Mouse (Mus musculus): ENCODE results near the gene Pik3ap1. TPM values are rescaled to one million over a fixed set of nuclear protein-coding genes. Genes with fewer than 3 reads are reported as not detected.
"Not testable (repeated sequence)": the region's sequence is repeated elsewhere in the genome, so short reads cannot be mapped to it uniquely, and the experiment has no call there.

Gene Pik3ap1
- not detected for polyA plus RNA-seq (2012; fragmentation: generic; extraction: Trizol)

GRCm38 (mm10) chr19:41384922-41385508 lies at the start of gene Pik3ap1:
Gene Pik3ap1, minus strand, starts transcription at chr19:41385102.
- TF ChIP-seq MYOD1 (IDR thresholded peaks at IDR 0.05; ENCODE audit: control insufficient read depth in 1 of 3, insufficient read length in 2 of 3, low read depth in 2 of 3) (no peak), REST (IDR thresholded peaks at IDR 0.05; ENCODE audit: insufficient read depth, insufficient read length) (no peak), USF1 (IDR thresholded peaks at IDR 0.05; ENCODE audit: low read depth) (no peak), SRF (IDR thresholded peaks at IDR 0.05; ENCODE audit: control insufficient read depth, insufficient read length, low read depth) (no peak), CEBPB (IDR thresholded peaks at IDR 0.05; ENCODE audit: insufficient read depth, poor library complexity, severe bottlenecking) (no peak), POLR2AphosphoS2 (IDR thresholded peaks at IDR 0.05; ENCODE audit: insufficient read length, low read depth) (no peak), POLR2A (IDR thresholded peaks at IDR 0.05; ENCODE audit: insufficient read length, low read depth) (no peak), TCF3 (IDR thresholded peaks at IDR 0.05; ENCODE audit: insufficient read length, low read depth) (no peak), MAX (IDR thresholded peaks at IDR 0.05; ENCODE audit: low read depth) (no peak), MYOG (IDR thresholded peaks at IDR 0.05; ENCODE audit: control insufficient read depth in 1 of 3, insufficient read depth in 1 of 3, insufficient read length in 2 of 3, low read depth in 2 of 3) (no peak), E2F4 (IDR thresholded peaks at IDR 0.05; ENCODE audit: insufficient read depth) (no peak)
- Histone ChIP-seq H3K27me3 (ENCODE audit: control insufficient read depth, insufficient read depth, insufficient read length) (peaks cover 9% of the 10 kb centered on the region), H3K4me2 (ENCODE audit: low read depth) (no peak within 1 kb of the TSS), H3K79me2 (ENCODE audit: control insufficient read depth, insufficient read depth) (no peaks in the 10 kb centered on the region), H3K36me3 (ENCODE audit: control insufficient read depth, insufficient read depth) (no peaks in the 10 kb centered on the region), H3K4me3 (no peak within 1 kb of the TSS), H3ac (ENCODE audit: control insufficient read depth, insufficient read length) (no peak within 1 kb of the TSS)

- H3K4me3 ChIP-seq; H3K79me2 ChIP-seq (ENCODE audit: control insufficient read depth, insufficient read depth): not testable (repeated sequence)
These were observed 46.7 kb upstream of the Pik3ap1 start for GRCm38 (mm10) chr19:41431512-41432164.

GRCm38 (mm10) chr19:41425927-41426772 lies 41.2 kb upstream of the Pik3ap1 start:
- not testable (repeated sequence) for H3ac ChIP-seq (ENCODE audit: control insufficient read depth, insufficient read length); H3K4me2 ChIP-seq (ENCODE audit: low read depth); H3K4me3 ChIP-seq; H3K36me3 ChIP-seq (ENCODE audit: control insufficient read depth, insufficient read depth); H3K27me3 ChIP-seq (ENCODE audit: control insufficient read depth, insufficient read depth, insufficient read length); H3K79me2 ChIP-seq (ENCODE audit: control insufficient read depth, insufficient read depth)

More at GRCm38 (mm10) chr19:41431512-41432164, 46.7 kb upstream of the Pik3ap1 start:
- H3K36me3 ChIP-seq (ENCODE audit: control insufficient read depth, insufficient read depth); H3ac ChIP-seq (ENCODE audit: control insufficient read depth, insufficient read length); H3K27me3 ChIP-seq (ENCODE audit: control insufficient read depth, insufficient read depth, insufficient read length); H3K4me2 ChIP-seq (ENCODE audit: low read depth): not testable (repeated sequence)

DNA sequence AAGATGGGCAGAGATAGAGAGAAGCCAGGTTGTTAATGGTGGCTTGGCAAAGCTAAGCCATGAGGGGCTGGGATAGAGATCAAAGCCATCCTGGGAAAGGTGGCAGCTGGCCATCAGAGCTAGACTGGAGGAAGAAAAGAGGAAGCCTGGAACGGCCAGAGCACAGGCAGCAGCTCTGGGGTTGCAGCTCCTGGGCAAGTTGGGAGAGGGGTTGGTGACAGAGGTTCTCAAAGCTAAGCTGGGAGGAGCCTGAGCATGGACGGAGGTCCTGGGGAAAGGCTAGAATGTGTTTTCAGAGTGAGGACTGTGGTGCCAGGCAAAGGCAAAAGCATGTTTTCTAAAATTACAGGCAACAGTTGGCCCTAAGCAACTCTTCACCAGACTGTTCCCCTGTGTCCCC lies 36.4 kb upstream of the Pik3ap1 start:
- H3K27me3 ChIP-seq (ENCODE audit: control insufficient read depth, insufficient read depth, insufficient read length): no peaks in the 10 kb centered on the region
- no peaks in the 10 kb centered on the region for H3K36me3 ChIP-seq (ENCODE audit: control insufficient read depth, insufficient read depth)
- TF ChIP-seq USF1 (IDR thresholded peaks at IDR 0.05; ENCODE audit: low read depth) (no peak), SRF (IDR thresholded peaks at IDR 0.05; ENCODE audit: control insufficient read depth, insufficient read length, low read depth) (no peak), TCF3 (IDR thresholded peaks at IDR 0.05; ENCODE audit: insufficient read length, low read depth) (no peak), POLR2A (IDR thresholded peaks at IDR 0.05; ENCODE audit: insufficient read length, low read depth) (no peak)
- no peak overlapping the region for H3K4me3 ChIP-seq
- no peak overlapping the region for H3K4me2 ChIP-seq (ENCODE audit: low read depth)
- no peak overlapping the region for H3ac ChIP-seq (ENCODE audit: control insufficient read depth, insufficient read length)
- no peaks in the 10 kb centered on the region for H3K79me2 ChIP-seq (ENCODE audit: control insufficient read depth, insufficient read depth)

DNA sequence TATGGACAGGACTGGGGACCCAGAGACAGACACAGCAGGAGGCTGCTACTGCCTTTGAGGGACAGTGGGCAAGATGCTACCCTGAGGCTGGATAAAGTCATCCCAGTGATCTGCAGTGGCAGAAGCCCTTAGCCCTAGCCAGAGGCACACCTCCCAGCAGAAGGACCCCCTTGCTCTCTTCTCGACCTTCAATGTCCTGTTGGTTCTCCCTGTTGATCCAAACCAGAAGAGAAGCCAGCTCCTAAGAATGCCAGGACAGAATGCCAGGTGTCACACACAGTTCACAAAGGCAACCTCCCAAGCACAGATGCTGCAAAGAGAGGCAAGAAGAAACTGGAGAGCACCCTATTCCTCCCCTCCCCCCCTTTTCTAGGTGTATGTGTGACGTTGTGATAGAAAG lies 33.9 kb upstream of the Pik3ap1 start:
- no peak overlapping the region for H3K4me2 ChIP-seq (ENCODE audit: low read depth)
- H3K4me3 ChIP-seq: no peak overlapping the region
- no peaks in the 10 kb centered on the region for H3K36me3 ChIP-seq (ENCODE audit: control insufficient read depth, insufficient read depth)
- peaks cover 7% of the 10 kb centered on the region for H3K27me3 ChIP-seq (ENCODE audit: control insufficient read depth, insufficient read depth, insufficient read length)
- no peak overlapping the region for H3ac ChIP-seq (ENCODE audit: control insufficient read depth, insufficient read length)
- no peaks in the 10 kb centered on the region for H3K79me2 ChIP-seq (ENCODE audit: control insufficient read depth, insufficient read depth)
- no peak for TF ChIP-seq CEBPB (IDR thresholded peaks at IDR 0.05; ENCODE audit: insufficient read depth, poor library complexity, severe bottlenecking)

GRCm38 (mm10) chr19:41417995-41418394 lies 33.1 kb upstream of the Pik3ap1 start:
- H3K36me3 ChIP-seq (ENCODE audit: control insufficient read depth, insufficient read depth): no peaks in the 10 kb centered on the region
- H3K27me3 ChIP-seq (ENCODE audit: control insufficient read depth, insufficient read depth, insufficient read length): peaks cover 7% of the 10 kb centered on the region

More at GRCm38 (mm10) chr19:41417995-41418394, 33.1 kb upstream of the Pik3ap1 start:
- H3K79me2 ChIP-seq (ENCODE audit: control insufficient read depth, insufficient read depth): no peaks in the 10 kb centered on the region
- TF ChIP-seq TCF12 (IDR thresholded peaks at IDR 0.05; ENCODE audit: insufficient read depth, poor library complexity, severe bottlenecking) (no peak), CEBPB (IDR thresholded peaks at IDR 0.05; ENCODE audit: insufficient read depth, poor library complexity, severe bottlenecking) (peak; percentile 82)
- no peak overlapping the region for H3ac ChIP-seq (ENCODE audit: control insufficient read depth, insufficient read length)
- H3K4me3 ChIP-seq: no peak overlapping the region
- H3K4me2 ChIP-seq (ENCODE audit: low read depth): no peak overlapping the region
